Mouse (Mus musculus) myocyte (in vitro differentiated cells): ENCODE measurements around the gene Ms4a18.

Source experiments
- CEBPB ChIP-seq: IDR thresholded peaks from 2 replicates; pipeline ENCODE4 v1.6.1; 2011; ENCODE audit warnings: mild to moderate bottlenecking, moderate library complexity; ENCODE audit not compliant: poor library complexity, insufficient read depth, severe bottlenecking
- E2F4 ChIP-seq: IDR thresholded peaks from one replicate; pipeline ENCODE4 v1.6.1; 2011; ENCODE audit warnings: mild to moderate bottlenecking, control low read depth, moderate library complexity; ENCODE audit not compliant: insufficient read depth
- MAX ChIP-seq: IDR thresholded peaks from one replicate; pipeline ENCODE4 v1.6.1; 2011; ENCODE audit warnings: low read depth, mild to moderate bottlenecking, control low read depth
- MYOD1 ChIP-seq, 3 experiments: IDR thresholded peaks; one replicate each; pipeline ENCODE4 v1.6.1; 2011; ENCODE audit warnings: control low read depth in 2 of 3, low read depth in 2 of 3, mild to moderate bottlenecking in 2 of 3, moderate library complexity in 1 of 3; ENCODE audit not compliant: insufficient read length in 2 of 3, control insufficient read depth in 1 of 3
- MYOG ChIP-seq, 3 experiments: IDR thresholded peaks; one replicate each; pipeline ENCODE4 v1.6.1; 2011; ENCODE audit warnings: control low read depth in 2 of 3, low read depth in 2 of 3, mild to moderate bottlenecking in 2 of 3; ENCODE audit not compliant: insufficient read length in 2 of 3, control insufficient read depth in 1 of 3, insufficient read depth in 1 of 3
- POLR2A ChIP-seq: IDR thresholded peaks from one replicate; pipeline ENCODE4 v1.6.1; 2011; ENCODE audit warnings: low read depth, mild to moderate bottlenecking, control low read depth, moderate library complexity; ENCODE audit not compliant: insufficient read length
- POLR2AphosphoS2 ChIP-seq: IDR thresholded peaks from one replicate; pipeline ENCODE4 v1.6.1; 2011; ENCODE audit warnings: low read depth, control low read depth; ENCODE audit not compliant: insufficient read length
- SRF ChIP-seq: IDR thresholded peaks from one replicate; pipeline ENCODE4 v1.6.1; 2011; ENCODE audit warnings: low read depth; ENCODE audit not compliant: control insufficient read depth, insufficient read length
- TCF12 ChIP-seq: IDR thresholded peaks from one replicate; pipeline ENCODE4 v1.6.1; 2011; ENCODE audit warnings: mild to moderate bottlenecking, control low read depth; ENCODE audit not compliant: poor library complexity, insufficient read depth, severe bottlenecking
- TCF3 ChIP-seq: IDR thresholded peaks from one replicate; pipeline ENCODE4 v1.6.1; 2011; ENCODE audit warnings: low read depth, control low read depth; ENCODE audit not compliant: insufficient read length
- USF1 ChIP-seq: IDR thresholded peaks from one replicate; pipeline ENCODE4 v1.6.1; 2011; ENCODE audit warnings: low read depth, mild to moderate bottlenecking, control low read depth, moderate library complexity

- TF ChIP-seq TCF12 = no peak
- no peak for TF ChIP-seq POLR2A
- TF ChIP-seq MYOG (IDR thresholded peaks at IDR 0.05; ENCODE audit: control insufficient read depth in 1 of 3, insufficient read depth in 1 of 3, insufficient read length in 2 of 3, low read depth in 2 of 3) = no peak
- TF ChIP-seq POLR2AphosphoS2 = no peak
- no peak for TF ChIP-seq MYOD1 (IDR thresholded peaks at IDR 0.05; ENCODE audit: control insufficient read depth in 1 of 3, insufficient read length in 2 of 3, low read depth in 2 of 3)
- no peak for TF ChIP-seq E2F4
- no peak for TF ChIP-seq CEBPB
- TF ChIP-seq SRF = no peak
- TF ChIP-seq USF1 = no peak
- TF ChIP-seq TCF3 = no peak
- no peak for TF ChIP-seq MAX
Measured at GRCm38 (mm10) chr19:11037570-11037969, 19.7 kb upstream of the Ms4a18 start.
